Mouse (Mus musculus) embryonic fibroblast, embryonic 13.5 days (primary cell): ENCODE measurements around the gene Dars2. TPM values are rescaled to one million over a fixed set of nuclear protein-coding genes. Genes with fewer than 3 reads are reported as not detected.
"Not testable (repeated sequence)": the region's sequence is repeated elsewhere in the genome, so short reads cannot be mapped to it uniquely, and the experiment has no call there.

ENCODE experiments used
- H3K27ac ChIP-seq: 2 replicates; pipeline ENCODE4 v1.5.1; 2012; ENCODE audit warnings: low read length, control low read depth, inconsistent platforms; ENCODE audit not compliant: insufficient read depth
- H3K4me1 ChIP-seq: 2 replicates; pipeline ENCODE4 v1.6.1; 2011; ENCODE audit warnings: low read length; ENCODE audit not compliant: control insufficient read depth, insufficient read depth
- H3K4me3 ChIP-seq: 2 replicates; pipeline ENCODE4 v1.5.1; 2011; ENCODE audit warnings: mild to moderate bottlenecking, control low read depth, low read length; ENCODE audit not compliant: insufficient read depth
- CTCF ChIP-seq: IDR thresholded peaks from 2 replicates; pipeline ENCODE4 v1.5.1; 2011; ENCODE audit warnings: mild to moderate bottlenecking, control low read depth, low read length, moderate library complexity, borderline replicate concordance; ENCODE audit not compliant: insufficient read depth
- POLR2A ChIP-seq: IDR thresholded peaks from 2 replicates; pipeline ENCODE4 v1.6.1; 2011; ENCODE audit warnings: low read depth, mild to moderate bottlenecking, control low read depth, low read length, moderate library complexity
- polyA plus RNA-seq: library from polyadenylated mRNA; stranded (reverse); fragments of >200 nt; gene quantifications from 2 replicates; pipeline ENCODE4 v1.2.4, GENCODE M21; 2011; ENCODE audit warnings: low read depth; ENCODE audit not compliant: missing spikeins, insufficient read length

The Dars2 gene
- polyA plus RNA-seq, 1 experiment: 22.8 TPM

DNA sequence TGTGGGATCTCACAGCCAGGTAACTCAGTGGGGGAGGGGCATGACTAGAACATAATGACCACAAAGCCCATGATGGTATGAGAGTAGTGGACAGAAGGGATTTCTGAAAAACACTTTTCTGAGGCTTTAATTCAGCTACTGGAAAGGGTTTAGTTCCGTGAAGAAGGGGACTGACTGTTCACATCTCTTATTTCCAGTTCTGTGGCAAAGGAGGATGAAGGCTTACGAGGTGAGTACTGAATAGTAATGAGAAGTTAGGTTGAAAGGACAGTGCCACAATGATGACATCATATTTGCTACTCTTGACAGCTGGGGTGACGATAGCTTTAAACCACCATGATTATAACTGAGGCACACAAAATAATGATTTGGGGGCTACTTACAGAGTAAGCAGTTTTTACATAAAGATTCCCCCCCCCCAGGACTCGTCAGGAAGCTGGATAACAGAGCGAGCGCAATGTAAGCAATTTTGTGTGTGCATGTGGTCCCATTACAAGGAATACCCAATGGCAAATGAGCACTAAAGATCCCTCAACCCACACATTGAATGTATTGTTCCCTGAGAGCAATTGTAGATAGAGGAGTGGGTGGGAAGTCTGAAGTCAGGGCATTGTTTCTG lies 34.6 kb downstream of the Dars2 start:
- peak overlapping the region; percentile 91 for H3K27ac ChIP-seq
- peak overlapping the region; percentile 82 for H3K4me3 ChIP-seq
- TF ChIP-seq POLR2A: peak; percentile 54
- no peak for TF ChIP-seq CTCF
- H3K4me1 ChIP-seq: 0 out of 2 replicates have a peak, but pooled peaks cover 4% of the 10 kb centered on the region

DNA sequence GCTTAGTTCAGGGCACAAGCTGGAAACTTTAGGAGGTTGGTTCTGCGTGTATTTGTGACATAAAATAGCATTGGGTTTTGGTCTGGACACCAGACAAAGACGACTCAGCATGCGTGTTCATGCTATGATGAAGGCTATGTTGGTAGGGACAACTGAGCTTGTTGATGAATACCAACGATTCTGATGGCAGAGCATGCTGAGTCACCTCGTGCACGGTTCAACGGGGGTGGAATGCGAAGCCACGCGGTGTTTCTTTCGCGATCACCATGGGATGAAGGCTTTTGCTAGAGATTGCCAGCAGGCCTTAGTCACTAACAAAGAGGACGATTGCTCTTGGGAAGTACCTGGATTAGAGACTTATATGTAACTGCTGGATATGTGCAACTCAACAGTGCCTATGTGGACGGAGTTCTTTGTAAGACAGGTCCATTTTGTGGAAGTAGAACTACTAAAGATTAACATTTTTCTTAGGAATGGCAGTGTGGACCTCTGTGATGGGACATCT lies 35.1 kb downstream of the Dars2 start:
- Histone ChIP-seq H3K4me3 (peak overlapping the region; percentile 82), H3K27ac (peak overlapping the region; percentile 91), H3K4me1 (0 out of 2 replicates have a peak, but pooled peaks cover 4% of the 10 kb centered on the region)
- TF ChIP-seq POLR2A (peak; percentile 62), CTCF (no peak)

DNA sequence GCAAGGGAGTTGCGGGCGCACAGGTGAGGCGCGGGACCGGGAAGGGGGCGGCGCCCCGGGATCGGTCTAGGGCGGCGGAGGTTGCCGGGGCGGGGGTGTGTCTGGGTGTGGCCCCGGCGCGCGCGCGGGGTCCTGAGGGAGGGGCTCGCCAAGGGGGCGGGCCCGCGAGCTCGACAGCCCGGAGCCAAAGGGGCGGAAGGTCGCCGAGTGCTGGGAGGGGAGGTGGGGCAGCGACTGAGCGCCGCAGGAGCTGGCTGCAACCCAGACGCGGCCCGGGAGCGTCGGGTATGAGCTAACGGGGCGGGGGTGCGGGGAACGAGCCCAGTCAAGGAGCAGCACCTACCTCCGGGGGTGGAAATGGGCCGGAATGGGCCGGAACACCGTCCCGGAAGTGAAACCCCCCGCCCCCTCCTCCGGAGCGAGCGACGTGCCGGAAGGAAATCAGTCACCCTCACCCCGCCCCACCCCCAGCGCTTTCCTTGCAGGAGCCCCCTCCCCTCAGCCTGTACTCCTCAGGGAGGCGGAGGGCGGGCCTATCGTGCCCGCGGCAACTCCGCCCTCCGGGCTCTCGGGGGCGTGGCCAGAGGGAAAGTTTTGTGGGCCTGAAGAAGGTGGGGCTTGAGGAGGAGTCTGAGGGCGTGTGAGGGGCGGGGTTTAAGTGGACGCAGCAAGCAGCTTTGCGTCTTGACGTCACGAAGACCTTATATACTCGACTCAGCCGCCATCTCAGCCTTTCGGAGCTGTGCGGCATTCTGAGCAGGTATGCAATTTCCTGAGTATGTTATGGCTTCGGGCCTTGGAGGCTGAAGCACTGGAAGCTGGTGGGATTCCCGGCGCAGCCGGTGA lies 35.8 kb downstream of the Dars2 start, which contains the start of gene Zbtb37:
Gene Zbtb37 (minus strand): TSS at position 415 of the 846 bp plus-strand sequence.
- peak within 1 kb of the TSS; percentile 94 for H3K4me3 ChIP-seq
- H3K27ac ChIP-seq: peak within 1 kb of the TSS; percentile 91
- TF ChIP-seq CTCF (no peak), POLR2A (peak; percentile 100)
- H3K4me1 ChIP-seq: 0 out of 2 replicates have a peak, but pooled peaks cover 4% of the 10 kb centered on the region

DNA sequence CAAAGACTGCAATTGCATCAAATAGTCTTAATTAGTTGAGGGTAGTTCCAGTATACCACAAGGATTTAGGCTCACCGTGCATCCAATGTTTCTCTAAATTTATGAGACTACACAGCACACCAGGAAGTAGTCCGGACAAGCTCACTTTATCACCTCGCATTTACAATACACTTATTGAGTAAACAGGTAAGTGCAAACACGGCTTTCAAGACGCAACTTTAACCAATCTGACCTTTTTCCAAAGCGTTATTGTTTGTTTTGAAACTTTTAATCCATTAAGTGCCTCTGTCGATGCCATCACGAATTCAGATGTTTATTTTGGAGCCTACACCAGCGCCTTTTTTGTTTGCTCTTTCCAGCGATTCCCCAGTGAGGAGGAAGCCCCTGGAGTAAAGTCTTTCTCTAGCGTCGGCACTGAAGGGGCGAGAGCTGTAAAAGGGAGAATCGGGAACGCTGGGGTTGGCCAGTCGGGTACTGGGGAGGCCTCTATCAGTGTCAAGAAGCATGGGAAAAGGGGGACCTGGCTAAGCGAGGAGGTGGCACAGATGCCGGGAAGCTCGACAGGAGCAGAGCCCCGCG lies 36.5 kb downstream of the Dars2 start:
- Histone ChIP-seq H3K4me1 (no peaks in the 10 kb centered on the region), H3K27ac (peak overlapping the region; percentile 87), H3K4me3 (peak overlapping the region; percentile 94)
- TF ChIP-seq CTCF (no peak), POLR2A (peak; percentile 14; the same call in 1 of the 2 replicates)

DNA sequence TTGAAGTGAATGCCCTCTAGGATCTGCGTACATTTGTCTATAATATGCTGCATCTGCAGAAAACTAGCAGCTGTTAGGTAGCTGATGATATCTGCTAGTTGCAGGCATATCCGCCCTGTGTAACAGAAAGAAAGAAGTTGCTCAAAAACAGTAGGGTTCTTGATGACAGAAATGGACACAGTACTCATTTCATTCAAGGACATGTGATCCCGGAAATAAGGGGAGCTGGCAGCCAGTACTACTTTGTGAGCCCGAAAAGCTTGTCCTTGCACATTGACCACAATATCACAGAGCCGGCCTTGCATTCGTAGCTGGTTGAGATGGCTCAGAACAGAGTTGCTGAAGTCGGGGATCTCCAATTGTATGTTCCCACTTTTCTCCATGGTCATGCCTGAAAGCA lies 38.1 kb downstream of the Dars2 start:
- TF ChIP-seq POLR2A (no peak), CTCF (no peak)
- H3K27ac ChIP-seq: no peak overlapping the region
- no peak overlapping the region for H3K4me3 ChIP-seq
- H3K4me1 ChIP-seq: no peaks in the 10 kb centered on the region

DNA sequence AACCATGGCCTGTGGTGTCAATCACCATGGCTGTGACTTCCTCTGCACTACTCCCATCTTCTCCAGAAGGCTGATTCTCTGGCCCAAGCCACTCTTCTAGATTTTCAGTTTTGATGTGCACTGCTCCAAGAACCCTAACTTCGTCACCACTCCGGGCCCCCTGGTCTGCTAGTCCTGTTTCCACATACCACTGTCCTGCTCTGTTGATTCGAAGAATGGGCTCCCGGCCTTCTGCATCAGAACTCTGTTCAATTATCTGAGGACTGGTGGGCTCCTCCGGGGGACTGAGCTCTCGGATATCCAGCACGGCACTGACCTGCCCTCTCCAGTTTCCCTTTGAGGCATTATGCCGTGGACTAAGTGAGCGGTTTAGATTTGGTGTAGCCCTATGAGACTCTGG lies 38.6 kb downstream of the Dars2 start:
- Histone ChIP-seq H3K4me1 (no peaks in the 10 kb centered on the region), H3K4me3 (no peak overlapping the region), H3K27ac (no peak overlapping the region)
- TF ChIP-seq CTCF (no peak), POLR2A (no peak)

DNA sequence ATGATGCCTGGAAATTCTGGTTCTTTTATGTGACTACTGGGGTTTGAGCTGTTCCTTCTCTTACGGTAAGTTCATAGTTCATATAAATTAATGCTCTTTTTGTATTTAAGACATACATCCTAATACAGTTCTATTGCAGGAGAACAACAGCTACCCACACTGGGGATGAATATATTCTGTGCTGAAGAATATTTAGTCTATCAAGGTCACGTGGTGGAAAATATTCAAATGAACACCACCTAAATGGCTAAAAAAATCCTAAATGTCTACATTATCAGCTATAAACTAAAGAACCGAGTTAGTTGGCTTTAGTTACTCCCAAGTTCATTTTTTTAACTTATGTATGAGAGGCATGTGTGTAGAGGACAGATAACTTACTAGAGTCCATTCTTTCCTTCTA lies 40.4 kb downstream of the Dars2 start:
- H3K4me1 ChIP-seq: peaks cover 2% of the 10 kb centered on the region; the same call in 1 of the 2 replicates
- TF ChIP-seq POLR2A: no peak
- TF ChIP-seq CTCF: no peak
- H3K4me3 ChIP-seq: no peak overlapping the region
- H3K27ac ChIP-seq: no peak overlapping the region

DNA sequence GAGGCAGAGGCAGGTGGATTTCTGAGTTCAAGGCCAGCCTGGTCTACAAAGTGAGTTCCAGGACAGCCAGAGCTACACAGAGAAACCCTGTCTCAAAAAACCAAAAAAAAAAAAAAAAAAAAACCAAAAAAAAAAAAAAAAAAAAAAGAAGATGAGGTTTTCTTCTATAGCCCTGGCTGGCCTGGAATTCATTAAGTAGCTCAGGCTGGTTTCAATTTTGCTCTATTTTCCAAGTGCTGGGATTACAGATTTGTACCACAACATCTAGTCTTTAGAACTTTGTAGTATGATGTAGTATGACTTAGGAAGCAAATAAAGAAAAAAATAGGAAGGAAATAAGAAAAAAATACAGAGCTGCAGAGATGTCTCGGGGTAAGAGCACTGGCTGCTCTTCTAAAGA lies 42.0 kb downstream of the Dars2 start:
- H3K27ac ChIP-seq, H3K4me3 ChIP-seq, H3K4me1 ChIP-seq: not testable (repeated sequence)

DNA sequence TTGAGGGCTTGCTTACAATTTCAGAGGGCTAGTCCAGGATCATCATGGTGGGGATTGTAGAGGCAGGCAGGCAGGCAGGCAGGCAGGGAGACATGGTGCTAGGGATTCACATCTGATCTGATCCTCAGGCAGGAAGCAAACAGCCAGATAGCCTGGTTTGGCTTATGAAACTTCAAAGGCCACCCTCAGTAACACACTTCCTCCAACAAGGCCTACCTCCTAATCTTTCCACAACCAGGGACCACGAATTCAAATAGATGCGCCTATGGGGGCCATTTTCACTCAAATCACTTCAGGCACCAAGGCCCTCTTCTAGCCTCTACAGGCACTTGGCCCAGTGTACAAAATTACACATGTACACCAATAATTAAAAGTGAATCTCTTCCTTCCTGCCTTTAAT lies 43.3 kb downstream of the Dars2 start:
- no peak for TF ChIP-seq CTCF
- no peak for TF ChIP-seq POLR2A
- peaks cover 2% of the 10 kb centered on the region; the same call in 1 of the 2 replicates for H3K4me1 ChIP-seq
- H3K4me3 ChIP-seq: no peak overlapping the region
- no peak overlapping the region for H3K27ac ChIP-seq
